Mouse (Mus musculus): Measurements from ENCODE around the gene Shld1.

Shld1 gene

DNA sequence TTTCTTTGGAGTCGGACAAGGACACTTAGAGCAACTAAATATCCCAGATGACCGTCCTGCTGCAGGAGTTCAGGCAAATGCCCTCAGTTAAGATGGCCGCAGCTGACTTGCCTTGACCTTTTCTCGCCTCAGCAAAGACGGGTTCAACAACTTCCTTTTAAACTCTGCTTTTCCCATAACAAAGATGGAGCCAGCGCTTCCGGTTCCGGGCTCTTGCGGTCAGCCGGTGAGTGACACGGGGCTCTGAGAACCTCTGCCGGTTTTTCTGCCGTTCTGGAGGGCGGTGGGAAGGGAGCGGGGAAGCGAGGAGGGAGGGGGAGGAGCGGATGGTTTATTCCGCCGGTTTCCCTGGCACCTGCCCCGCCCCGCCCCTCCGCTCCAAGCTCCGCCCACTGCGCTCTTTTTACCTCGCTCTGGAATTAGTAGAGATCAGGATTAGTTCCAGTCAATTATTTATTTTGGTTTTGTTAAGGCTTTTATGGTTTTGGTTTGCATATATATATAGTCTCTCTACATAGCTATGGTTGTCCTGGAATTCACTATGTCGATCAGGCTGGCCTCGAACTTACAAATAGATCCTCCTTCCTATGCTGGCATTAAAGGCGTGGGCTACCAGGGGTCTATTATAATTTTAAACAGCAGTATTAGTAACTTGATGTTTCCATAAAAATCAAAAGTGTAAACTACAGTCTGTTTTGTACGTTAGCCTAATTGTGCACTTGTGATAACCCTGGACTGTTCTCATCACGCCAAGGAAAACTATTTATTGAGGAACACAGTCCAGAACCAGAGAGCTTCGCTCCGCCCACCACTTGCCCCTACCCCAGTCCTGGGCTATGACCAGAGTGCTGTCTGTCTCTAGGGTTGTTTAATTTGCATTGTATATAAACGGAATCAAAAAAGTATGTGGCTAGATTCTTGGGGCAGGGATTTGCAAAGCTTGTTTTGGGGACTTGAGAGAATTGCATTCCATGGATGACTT is at the start of gene Shld1:
Gene Shld1, plus strand, starts transcription at position 176 of the 982 bp plus-strand sequence.
- DNase-seq (ENCODE audit: low read depth): peak; percentile 75

DNA sequence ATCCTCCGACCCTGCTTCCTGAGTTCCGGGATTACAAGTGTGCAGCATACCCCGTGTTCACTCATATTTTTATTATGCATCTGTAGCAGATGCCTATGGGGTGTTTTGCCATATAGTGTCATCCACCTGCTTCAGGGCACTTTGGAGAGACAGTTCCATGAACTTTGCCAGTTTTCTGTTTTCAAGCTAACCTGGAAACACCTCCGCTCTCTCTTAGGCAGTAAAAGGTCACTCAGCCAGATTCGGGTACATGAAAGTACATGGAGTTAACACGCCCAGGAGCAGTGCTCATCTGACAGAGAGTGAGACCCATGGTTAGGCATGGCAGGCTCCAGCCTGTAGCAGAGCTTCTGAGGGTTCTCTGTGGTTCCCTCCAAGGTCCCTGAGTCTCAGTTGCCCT is 48.4 kb upstream of the Shld1 start:
- no peak for DNase-seq (ENCODE audit: low read depth)

DNA sequence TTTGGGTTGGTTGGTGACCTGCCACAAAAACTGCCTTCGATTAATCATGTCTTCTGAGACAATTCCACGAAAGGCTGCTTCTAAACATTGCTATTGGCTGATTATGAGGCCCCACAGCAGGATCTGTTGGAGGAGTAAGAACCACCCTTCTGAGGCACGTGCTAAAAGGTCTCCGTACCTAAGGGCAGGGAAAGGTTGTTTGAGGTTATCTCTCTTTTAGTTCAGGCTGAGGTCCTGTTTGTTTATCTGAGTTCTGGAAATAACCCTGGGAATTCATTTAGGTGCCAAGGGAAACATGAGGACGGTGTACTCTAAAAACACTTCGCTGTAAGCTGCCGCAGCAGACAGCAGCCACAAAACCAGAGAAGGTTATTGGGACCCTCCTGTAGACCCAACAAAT is 47.4 kb upstream of the Shld1 start:
- DNase-seq (ENCODE audit: low read depth): no peak

DNA sequence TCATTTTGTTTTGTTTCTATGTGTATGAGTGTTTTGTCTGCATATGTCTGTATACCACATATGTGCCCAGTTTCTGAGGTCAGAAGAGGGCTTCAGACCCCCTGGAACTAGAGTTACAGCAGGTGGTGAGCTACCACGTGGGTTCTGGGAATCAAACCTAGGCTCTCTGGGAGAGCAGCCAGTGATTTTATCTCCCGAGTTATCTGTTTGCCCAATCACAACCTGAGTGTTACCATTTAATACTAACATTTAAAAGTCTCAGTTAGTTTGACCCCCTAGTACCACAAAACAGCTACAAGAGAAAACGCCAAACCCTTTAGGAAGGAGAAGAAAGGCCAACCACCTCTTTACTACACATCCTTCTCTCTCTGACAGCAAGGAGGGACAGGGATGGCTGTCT is 45.5 kb upstream of the Shld1 start:
- no peak for DNase-seq (ENCODE audit: low read depth)

DNA sequence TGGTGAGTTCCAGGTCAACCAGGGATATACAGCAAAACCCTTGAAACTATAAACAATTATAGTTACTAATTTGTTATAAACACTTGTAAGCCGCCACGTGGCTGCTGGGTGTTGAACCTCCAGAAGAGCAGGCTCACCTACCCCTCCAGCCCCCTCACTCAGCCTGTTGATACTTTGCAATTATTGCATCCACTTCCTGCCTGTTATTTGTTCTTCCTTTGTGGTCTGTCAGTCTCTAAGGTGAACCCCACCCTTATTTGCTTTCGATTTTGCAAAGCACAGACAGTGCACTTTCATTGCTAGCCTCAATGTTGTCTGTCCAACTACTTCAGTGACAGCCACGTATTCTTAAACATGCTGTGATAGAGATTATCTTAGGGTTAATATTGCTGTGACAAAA is 43.6 kb upstream of the Shld1 start:
- no peak for DNase-seq (ENCODE audit: low read depth)

DNA sequence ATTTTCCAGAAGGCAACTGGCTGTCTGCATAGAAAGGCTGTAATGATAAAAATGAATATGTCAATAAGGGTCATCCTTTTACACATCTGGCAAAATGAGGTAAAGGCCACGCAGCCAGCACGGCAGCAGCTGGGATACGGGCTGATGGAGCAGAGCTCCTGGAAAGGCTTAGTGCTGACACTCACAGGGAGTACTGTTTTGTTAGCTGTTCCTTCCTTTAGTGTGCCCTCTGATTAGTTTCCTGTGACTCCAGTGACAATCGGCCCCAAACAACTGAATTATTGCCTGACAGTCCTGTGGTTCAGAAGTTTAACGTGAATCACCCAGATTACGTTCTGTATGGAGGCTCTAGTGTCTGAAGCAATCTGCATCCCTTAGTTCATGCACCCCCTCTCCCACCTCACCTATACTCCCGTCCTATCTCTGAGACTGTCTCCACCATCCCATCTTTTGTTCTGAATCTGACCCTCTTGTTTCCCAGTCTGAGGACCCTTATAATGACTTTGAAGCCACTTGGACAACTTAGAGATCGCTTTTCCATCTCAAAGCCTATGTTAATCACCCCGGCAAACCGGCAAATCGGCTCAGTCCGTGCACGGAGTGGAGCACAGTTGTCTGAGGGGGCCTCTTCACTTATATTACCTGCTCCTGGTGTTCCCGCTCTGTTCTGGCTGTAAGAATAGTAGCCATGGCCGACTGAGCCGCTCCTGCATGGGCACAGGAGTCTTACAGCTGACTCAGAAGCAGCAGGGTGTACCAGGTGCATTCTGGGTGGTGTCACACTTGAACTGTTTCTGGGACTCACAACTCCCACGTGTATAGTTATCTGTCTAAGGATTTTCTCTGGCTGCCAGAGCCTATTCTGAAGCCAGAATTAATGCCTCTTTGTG is 39.6 kb upstream of the Shld1 start:
- DNase-seq (ENCODE audit: low read depth): no peak

DNA sequence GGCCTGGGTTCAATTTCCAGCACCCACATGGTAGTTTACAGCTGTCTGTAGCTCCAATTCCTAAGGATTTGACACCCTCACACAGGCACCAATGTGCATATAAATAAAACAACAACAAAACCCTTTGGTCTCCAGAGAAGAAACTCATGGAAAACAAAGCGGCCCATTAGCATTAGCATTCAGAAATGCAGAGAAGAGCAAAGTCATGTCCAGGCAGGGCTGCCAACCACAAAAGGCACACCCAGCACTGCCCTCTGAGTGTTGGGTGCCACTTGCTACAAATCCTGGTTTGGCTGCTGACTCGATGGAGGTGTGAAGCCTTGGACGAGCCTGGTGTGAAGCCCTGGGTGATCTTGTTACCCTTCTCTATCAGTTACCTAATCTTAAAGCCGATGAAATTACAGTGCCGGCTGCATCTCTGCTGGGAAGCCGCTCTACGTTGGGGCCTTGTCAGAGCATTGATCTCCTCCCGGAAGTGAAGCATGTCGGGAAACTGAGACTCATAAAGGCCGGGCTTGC is 37.3 kb upstream of the Shld1 start:
- DNase-seq (ENCODE audit: low read depth): no peak

DNA sequence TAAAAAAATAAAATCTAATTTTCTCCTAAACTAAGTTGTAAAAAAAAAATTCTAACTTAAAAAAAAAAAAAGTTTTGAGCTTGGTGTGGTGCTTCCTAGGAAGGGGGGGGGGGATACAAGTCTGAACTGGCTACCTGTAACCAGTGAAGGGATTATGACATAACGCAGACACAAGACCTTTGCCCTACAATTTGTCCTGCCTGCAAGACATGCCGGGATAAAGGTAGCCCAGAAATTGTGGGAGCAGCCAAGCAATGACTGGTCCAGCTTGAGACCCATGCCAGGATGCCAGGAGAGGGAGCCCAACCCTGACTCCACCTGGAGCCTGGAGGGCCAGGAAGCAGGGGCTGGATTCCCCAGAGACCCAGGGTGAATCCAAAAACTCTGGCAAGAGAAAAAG is 36.2 kb upstream of the Shld1 start:
- DNase-seq (ENCODE audit: low read depth): no peak

DNA sequence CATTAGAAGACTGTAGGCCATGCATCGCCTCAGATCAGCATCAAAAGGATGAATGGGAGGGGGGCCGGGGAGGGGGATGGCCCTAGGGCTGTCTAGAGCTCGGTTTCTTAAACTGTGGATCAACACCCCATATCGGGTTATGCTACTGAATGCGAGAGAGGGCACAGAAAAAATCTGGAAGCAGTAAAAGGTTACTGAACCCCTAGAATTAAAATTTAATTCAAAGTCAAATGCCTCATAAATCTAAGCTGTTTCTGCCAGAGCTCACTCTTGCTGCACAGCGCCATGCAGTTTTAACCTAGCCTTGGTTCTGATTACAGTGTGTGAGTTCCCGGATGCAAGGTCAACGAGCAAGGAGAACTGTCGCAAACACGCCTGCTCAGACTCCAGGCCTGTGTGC is 34.3 kb upstream of the Shld1 start:
- DNase-seq (ENCODE audit: low read depth): no peak

DNA sequence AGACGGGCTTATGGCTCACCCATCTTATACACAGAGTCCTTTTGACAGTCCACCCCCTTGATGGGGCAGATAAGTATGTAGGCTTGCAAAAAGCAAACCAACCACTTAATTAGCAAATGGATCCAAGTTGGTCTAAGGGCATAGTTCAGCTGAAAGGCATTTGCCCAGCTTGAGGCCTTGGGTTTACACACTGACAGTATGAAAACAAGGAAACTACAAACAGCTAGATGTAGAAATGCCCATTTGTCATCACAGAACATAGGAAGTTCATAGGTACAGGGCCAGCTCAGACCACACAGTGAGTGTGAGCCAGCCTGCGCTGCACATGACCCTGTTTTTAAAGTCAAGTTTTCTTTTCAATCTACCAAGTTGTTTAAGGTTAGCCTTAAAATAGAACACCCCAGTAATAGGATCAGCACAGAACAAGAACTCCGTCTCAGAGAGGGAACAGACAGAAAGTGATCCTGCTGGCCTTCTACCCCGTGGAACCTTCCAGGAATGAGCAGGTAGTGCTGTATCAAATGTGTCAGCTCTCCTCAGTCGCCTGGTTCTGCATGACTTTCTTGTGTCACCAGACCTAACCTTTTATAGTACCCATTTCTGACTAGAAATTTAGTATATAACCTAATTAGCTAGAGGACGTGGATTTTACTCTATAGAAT is 31.8 kb upstream of the Shld1 start:
- DNase-seq (ENCODE audit: low read depth): no peak

DNA sequence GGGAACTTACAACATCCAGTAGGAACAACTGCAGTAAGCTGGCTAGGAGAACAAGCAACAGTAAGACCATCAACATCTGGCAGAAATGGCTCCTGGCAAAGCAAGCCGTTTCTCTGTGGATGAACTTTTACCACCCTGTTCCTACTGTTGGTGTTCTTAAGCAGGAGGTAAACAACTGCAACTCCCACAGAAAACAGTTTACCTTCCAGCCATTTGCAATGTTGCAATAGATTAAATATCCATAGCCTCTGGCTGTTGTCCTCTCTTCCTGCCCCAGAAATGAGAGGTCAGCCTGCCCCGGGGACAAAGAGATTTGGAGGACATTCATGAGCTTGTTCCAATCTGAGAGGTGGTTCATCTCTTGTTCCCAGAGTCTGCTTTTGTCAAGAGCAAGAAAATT is 29.5 kb upstream of the Shld1 start:
- DNase-seq (ENCODE audit: low read depth): no peak

DNA sequence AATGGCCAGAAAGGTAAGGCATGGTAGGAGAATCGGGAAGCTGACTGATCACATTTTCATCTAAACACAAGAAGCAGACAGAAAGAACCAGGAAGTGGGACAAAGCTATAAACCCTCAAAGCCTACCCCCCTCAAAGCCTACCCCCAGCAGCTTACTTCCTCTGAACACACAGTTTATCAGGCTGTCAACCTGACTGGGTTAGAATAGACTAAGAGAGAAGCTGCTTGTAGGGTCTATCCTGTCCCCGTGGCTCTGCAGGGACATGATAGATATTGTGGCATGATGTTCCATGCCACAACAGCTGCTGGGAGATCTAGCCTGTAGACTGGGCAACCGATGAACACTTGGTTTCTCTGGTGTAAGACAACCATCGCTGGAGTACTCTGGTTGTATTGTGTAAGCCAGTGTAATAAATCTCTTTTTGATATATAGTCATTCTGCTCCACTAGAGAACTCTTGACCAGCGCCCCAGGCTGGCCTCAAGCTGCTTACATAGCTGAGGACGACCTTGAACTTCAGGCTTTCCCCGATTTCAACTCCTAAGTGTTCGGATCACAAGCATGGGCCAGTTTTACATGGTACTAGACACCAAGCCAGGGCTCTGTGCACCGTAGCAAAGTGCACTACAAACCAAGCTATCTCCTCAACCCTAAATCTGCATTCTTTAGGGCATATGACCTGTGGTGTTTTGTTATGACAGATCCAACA is 28.2 kb upstream of the Shld1 start:
- DNase-seq (ENCODE audit: low read depth): no peak

DNA sequence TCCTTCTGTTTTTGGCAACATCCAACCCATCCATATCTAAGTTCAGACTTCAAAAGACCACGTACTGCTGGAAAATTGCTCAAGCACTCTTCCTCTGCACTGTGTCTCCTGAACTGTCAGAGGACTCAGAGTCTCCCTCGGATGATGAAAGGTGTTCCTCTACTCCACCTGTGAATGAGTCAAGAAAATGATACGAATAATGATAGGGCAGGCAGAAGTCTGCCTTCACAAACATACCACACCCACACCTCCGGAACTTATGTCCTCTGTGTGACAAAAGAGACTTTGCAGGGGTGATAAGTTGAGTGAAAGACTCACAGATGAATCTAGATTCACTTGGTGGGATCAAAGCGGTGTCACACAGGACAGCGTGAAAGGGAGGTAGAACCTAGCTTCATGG is 17.6 kb upstream of the Shld1 start:
- DNase-seq (ENCODE audit: low read depth): no peak

DNA sequence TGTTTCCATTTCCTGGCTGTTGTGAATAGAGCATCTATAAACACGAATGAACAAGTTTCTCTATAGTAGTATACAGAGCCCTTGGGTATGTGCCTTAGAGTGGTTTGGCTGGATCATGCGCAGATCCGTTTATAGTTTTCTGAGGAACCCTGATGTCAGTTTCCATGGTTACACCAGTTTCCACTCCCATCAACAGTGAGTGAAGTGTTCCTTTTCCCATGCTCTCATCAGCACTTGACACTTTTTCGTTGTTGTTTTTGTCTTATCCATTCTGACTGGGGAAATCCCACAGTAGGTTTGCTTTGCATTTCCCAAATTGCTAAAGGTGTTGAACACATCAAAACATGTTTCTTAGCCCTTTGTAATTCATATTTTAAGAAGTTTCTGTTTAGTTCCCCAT is 16.4 kb upstream of the Shld1 start:
- DNase-seq (ENCODE audit: low read depth): no peak

DNA sequence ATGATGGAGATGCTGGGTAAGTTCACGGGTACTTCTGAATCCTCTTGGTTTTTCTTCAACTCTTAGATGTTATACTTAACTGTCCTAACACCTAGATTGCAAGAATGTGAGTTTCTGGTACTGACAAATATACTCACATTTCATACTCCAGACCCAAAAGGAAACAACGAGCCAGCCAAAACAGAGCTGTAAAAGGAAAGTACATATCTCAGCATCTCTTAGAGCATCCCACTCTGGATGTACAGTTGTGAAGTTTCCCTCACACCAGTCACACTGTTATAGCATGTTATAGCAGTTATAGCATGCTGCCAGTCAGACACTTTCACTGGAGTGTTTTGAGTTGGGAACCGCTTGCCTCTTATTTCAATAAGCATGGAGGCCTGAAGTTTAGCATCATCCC is 14.6 kb upstream of the Shld1 start:
- no peak for DNase-seq (ENCODE audit: low read depth)

DNA sequence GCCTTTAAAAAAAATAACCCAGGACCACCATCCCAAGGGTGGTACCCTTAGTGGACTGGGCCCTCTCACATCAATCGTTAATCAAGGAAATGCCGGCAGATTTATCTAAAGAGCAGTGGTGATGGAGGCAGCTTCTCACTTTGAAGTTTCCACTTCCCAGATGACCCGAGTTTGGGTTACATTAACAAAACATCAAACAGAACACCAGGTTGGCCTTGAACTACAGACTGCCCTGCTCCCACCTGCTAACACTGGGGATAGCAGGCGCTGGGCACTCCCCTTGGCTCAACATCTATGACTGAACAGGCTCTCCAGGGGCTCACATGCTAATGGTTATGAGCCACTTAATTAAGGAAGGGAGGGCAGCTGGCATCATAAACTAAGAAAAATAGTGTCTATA is 10.6 kb upstream of the Shld1 start:
- DNase-seq (ENCODE audit: low read depth): no peak

DNA sequence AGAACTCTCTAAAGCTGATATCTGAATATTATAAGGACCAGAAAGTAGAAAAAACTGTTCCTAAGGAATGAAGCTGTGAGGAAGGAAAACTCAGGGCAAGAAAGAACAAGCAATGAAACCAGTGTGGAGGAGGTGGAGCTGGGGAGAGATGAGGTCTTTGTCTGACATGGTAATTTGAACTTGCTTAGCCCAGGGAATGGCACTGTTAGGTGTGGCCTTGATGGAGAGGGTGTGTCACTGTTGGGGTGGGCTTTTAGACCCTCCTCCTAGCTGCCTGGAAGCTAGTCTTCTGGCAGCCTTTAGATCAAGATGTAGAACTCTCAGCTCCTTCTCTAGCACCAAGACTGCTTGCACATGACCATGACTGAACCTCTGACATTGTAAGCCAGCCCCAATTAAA is 1.7 kb upstream of the Shld1 start:
- no peak for DNase-seq (ENCODE audit: low read depth)

DNA sequence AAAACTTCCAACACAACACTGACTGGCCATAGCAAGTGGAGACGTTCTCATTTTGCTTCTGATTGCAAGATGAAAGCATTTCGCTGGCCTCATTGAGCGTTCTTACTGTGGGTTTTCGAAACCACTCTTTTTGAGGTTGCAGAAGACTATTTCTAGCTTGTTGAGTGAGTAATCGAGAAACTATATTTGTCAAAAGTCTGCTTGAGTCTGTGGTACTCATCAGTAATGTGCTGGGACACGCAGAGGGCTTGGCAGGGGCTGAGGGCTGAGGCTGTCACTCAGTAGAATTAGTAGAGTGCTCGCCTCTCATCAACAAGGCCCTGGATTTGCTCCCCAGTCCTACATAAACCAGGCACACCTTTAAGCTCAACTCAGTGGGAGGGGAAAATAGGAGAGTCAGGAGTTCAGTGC is 1.9 kb downstream of the Shld1 start:
- DNase-seq (ENCODE audit: low read depth): no peak

DNA sequence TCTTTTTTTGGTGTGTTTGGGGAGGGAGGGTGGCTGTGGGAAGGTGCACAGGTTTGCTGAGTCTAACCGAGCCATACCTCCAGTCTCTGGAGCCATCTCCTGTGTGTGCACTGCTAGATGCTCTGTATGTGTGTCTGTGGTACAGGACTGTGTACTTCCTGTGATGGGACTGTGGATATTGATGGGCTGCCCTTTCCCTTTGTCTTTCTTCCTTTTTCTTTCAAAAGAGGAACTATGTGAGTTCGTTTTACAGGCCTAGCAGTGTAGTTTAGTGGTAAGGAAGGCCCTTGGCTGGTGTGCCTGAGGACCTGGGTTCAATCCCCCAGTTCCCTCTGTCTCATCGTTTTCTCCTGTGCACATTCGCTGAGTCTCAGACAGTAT is 2.4 kb downstream of the Shld1 start:
- no peak for DNase-seq (ENCODE audit: low read depth)

DNA sequence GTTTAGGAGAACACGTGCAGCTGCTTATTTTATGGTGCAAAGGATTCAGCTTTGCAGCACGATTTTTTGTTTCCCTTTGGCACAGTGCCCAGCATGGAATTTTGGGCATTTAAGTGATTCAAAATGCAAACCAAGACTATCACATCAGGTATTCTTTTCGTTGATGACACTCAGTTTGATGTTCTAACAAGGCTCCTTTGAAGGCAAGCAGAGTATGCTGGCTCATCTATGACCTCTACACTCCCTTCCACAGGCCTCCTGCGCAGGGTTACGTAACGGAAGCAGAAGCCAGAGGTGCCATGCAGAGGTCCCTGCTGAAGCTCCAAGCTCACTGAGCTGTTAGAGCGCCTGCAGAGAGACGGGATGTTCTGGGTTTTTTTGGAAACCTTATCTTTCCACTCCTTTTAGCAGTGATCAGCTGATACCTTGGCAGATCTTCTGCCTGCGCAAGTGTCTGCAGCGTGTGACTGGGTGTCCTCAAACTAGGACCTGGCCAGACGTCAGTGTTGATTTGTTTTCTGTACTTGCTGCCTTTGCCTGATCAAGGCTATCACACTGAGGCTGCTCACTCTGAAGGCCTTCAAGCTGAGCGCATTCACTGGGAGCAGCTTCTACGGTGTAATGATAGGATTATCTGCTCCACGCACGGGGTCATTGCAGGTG is 3.0 kb downstream of the Shld1 start:
- DNase-seq (ENCODE audit: low read depth): peak; percentile 53

DNA sequence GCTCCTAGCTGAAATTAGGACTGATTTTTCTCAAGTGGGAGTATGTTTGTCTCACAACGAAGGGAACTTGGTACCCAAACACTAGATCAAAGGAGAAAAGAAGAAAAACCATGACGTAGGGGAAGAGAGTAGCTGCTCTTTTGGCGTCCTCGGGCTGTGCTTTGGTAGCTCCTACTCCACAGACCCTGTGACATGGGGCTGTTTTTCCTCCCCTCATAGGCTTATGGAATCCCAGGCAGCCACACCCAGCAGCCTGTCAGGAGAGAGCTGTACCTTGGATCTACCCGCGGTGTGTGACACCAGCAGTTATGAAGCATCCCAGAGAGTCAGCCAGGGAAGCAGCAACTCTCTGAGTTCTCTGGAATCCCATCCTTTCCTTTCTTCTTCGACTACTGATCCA is 5.0 kb downstream of the Shld1 start:
- no peak for DNase-seq (ENCODE audit: low read depth)
